Mouse (Mus musculus) ZHBTc4 (cell line): ENCODE measurements at regions not wholly inside any gene's neighbourhood (a gene's known extent, or its start where the extent isn't known, plus 50 kb on each side); places are given as distances from the start of the nearest gene placed in this dataset.

Experiments used
- DNase-seq: peaks from one replicate; pipeline ENCODE4 v3.0.0-alpha.2; 2011; ENCODE audit warnings: low read depth, low spot score

- DNase-seq: no peak
Observed at GRCm38 (mm10) chr9:14215961-14216360, 58.9 kb upstream of the Sesn3 start.

GRCm38 (mm10) chr9:14222936-14223335, 51.9 kb upstream of the Sesn3 start:
- DNase-seq: no peak
